Mouse (Mus musculus) forelimb bud, embryonic 11.5 days (tissue): Measurements from ENCODE around the gene Tbp.
"Not testable (repeated sequence)": the region's sequence is repeated elsewhere in the genome, so short reads cannot be mapped to it uniquely, and the experiment has no call there.

Source experiments
- DNase-seq: peaks from one replicate; pipeline ENCODE4 v3.0.0-alpha.2; 2012; ENCODE audit warnings: low read depth, low spot score

The Tbp gene

GRCm38 (mm10) chr17:15536457-15536904, 36.8 kb downstream of the Tbp start:
- no peak for DNase-seq

- no peak for DNase-seq
Measured at GRCm38 (mm10) chr17:15540309-15540708, 40.6 kb downstream of the Tbp start.

- DNase-seq: not testable (repeated sequence)
Measured at GRCm38 (mm10) chr17:15543868-15544267, 44.2 kb downstream of the Tbp start.

GRCm38 (mm10) chr17:15546440-15546839, 46.8 kb downstream of the Tbp start:
- DNase-seq: no peak

- no peak for DNase-seq
Measured at GRCm38 (mm10) chr17:15549713-15550112, 50.0 kb downstream of the Tbp start.

GRCm38 (mm10) chr17:15559946-15560345, 60.3 kb downstream of the Tbp start:
- no peak for DNase-seq

- DNase-seq: peak; percentile 98
Measured at GRCm38 (mm10) chr17:15564014-15564927, 64.6 kb downstream of the Tbp start, which contains the start of gene Prdm9. Gene Prdm9 (minus strand): TSS chr17:15564354.

- no peak for DNase-seq
Measured at GRCm38 (mm10) chr17:15564928-15565300, 65.2 kb downstream of the Tbp start.

GRCm38 (mm10) chr17:15566908-15567307, 67.2 kb downstream of the Tbp start:
- DNase-seq: no peak

GRCm38 (mm10) chr17:15575056-15575455, 75.4 kb downstream of the Tbp start:
- DNase-seq: no peak

GRCm38 (mm10) chr17:15577291-15577694, 77.6 kb downstream of the Tbp start:
- DNase-seq: peak; percentile 13
